Mouse (Mus musculus): Measurements from ENCODE around the gene Cpxm2.

DNA sequence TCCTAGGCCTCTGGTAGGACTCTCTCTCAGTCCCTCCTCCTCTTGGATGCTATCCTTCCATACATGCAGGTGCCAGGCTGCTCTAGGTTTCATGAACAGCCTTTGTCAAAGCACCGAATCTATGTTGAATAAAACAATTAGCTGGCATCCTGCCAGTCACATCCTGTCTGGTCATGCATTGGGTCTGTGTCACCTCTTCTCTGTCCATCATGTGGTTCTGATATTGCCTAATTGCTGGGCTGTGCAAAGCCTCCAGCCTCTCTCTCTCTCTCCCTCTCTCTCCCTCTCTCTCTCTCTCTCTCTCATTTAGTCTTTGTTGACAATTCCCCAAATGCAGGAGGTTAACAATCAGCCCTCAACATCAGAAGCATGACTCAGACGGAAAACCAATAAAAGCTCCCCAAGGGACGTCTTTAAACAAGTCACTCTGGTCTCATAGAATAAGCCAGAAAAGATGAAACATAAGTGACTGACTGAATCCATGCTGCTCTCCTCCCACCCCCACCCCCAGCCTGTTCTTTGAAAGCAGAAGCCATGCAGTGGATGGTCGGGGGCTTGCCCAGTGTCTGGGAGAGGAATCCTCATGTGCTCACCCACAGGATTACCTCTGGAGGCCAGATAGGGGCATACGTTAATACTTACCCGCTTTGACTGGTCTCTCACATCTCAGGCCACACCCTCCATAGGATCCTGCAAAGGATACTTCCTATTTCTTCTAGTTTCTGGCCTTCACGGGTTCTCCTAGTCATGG, 15.1 kb upstream of the Cpxm2 start:
- TF ChIP-seq CTCF (IDR thresholded peaks at IDR 0.05; ENCODE audit: low read depth), result no peak
- no peak for TF ChIP-seq EP300 (IDR thresholded peaks at IDR 0.05; ENCODE audit: low read depth)
